Mouse (Mus musculus): Measurements from ENCODE around the gene Vmn1r135. TPM values are rescaled to one million over a fixed set of nuclear protein-coding genes. Genes with fewer than 3 reads are reported as not detected.
"Not testable (repeated sequence)": the region's sequence is repeated elsewhere in the genome, so short reads cannot be mapped to it uniquely, and the experiment has no call there.

Gene Vmn1r135
- not detected in 3 replicates for total RNA-seq (2017)

DNA sequence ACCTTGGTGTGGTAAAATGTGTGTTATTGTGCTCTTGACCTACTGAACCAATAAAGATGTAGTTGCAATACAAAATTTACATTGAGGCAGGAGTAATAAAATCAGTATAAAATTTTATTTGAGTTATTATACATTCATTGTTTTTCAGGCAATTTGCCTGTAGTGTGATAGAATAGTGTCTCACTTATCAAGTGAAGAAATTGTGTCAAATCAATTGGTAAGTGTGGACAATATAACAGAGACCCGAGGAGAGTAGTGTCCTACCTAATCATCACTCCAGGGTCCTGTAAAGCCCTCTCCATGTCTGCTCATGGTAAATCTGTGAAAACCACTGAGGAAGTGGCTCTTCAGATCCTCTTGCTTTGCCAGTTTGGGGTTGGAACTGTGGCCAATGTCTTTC is at the start of gene Vmn1r135:
Gene Vmn1r135 (plus strand): TSS at position 301 of the 400 bp plus-strand sequence.
- ATAC-seq (replicated peaks; ENCODE audit: insufficient number of reproducible peaks, low FRiP score, low TSS enrichment, poor library complexity, severe bottlenecking) = not testable (repeated sequence)

DNA sequence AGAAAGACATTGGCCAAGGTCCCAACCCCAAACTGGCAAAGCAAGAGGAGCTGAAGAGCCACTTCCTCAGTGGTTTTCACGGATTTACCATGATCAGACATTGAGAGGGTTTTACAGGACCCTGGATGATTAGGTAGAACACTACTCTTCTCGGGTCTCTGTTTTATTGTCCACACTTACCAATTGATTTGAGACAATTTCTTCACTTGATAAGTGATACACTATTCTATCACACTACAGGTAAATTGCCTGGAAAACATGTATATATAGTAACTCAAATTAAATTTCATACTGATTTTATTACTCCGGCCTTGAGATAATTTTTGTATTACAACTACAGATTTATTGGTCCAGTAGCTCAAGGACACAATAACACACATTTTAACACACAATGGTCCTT is 35.5 kb upstream of the Vmn1r135 start, which contains the start of gene Gm4177:
Gene Gm4177 (minus strand): TSS at position 101 of the 400 bp plus-strand sequence.
- ATAC-seq (replicated peaks; ENCODE audit: insufficient number of reproducible peaks, low FRiP score, low TSS enrichment, poor library complexity, severe bottlenecking) = not testable (repeated sequence)

DNA sequence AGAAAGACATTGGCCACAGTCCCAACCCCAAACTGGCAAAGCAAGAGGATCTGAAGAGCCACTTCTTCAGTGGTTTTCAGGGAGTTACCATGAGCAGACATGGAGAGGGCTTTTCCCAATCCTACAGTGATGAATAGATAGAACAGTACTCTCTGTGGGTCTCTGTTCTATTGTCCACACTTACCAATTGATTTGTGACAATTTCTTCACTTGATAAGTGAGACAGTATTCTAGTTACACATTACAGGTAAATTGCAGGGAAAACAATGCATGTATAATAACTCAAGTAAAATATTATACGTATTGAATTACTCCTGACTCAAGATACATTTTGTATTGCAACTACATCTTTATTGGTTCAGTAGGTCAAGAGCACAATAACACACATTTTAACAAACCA is 12.0 kb downstream of the Vmn1r135 start, which contains the start of gene Gm5725:
Gene Gm5725 (minus strand): TSS at position 101 of the 400 bp plus-strand sequence.
- ATAC-seq (replicated peaks; ENCODE audit: insufficient number of reproducible peaks, low FRiP score, low TSS enrichment, poor library complexity, severe bottlenecking) = not testable (repeated sequence)

Other genes starting within 250 kb of the Vmn1r135 start
- not detected in 3 replicates for gene Vmn1r132, start 218.3 kb upstream of the Vmn1r135 start, total RNA-seq (2017)
- gene Gm4175, start 70.9 kb upstream of the Vmn1r135 start, total RNA-seq (2017) = not detected in 3 replicates
- gene Gm4177, start 35.6 kb upstream of the Vmn1r135 start, total RNA-seq (2017) = not detected in 3 replicates
- not detected in 3 replicates for gene Gm5725, start 11.9 kb downstream of the Vmn1r135 start, total RNA-seq (2017)
- gene Gm5891, start 88.9 kb downstream of the Vmn1r135 start, total RNA-seq (2017) = not detected in 3 replicates
- gene Vmn1r137, start 162.2 kb downstream of the Vmn1r135 start, total RNA-seq (2017) = not detected in 3 replicates
- gene Vmn1r138, start 196.5 kb downstream of the Vmn1r135 start, total RNA-seq (2017) = not detected in 3 replicates
- gene Gm6176, start 224.0 kb downstream of the Vmn1r135 start, total RNA-seq (2017) = not detected in 3 replicates
- not detected in 3 replicates for gene Vmn1r139, start 236.7 kb downstream of the Vmn1r135 start, total RNA-seq (2017)